Comparison of ENCODE assay signal across 18 mouse cellular contexts in the genomic region with DNA sequence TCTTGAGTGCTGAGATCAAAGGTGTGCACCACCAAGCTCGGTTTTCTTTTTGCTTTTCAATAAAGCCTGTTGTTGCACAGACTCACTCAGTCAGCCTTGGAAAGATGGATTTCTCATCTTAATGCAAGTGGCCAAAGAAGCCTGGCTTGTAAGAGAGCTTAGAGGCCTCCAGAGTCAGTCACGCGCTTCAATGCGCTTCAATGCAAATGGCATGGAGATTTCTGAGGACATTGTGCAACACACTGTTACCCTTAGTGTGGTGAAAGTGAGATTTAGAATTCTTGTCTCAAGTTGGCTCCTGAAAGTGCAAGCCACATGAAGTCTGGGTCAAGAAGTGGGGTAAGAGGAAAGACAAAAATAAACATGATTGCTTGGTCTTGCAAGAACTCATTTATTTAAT.
"Had no signal": no experiment of that assay in that cellular context is flagged by ENCODE, and none has a peak within 500 bp of the region (broad histone marks: within the 10 kb centered on the region; RNA-seq: fewer than 3 reads in every experiment).

No protein-coding gene starts in this region.

- H3K4me2 ChIP-seq: liver, embryonic 13.5 days; lung, embryonic 14.5 days; midbrain, embryonic 12.5 days; midbrain, embryonic 15.5 days; neural tube, embryonic 13.5 days had no signal

- ATAC-seq: intestine, embryonic 16.5 days; midbrain, embryonic 15.5 days had no signal

- H3K4me3 ChIP-seq: layer of hippocampus, adult 2 months; left cerebral cortex, adult 2 months; liver, embryonic 13.5 days; midbrain, embryonic 12.5 days; midbrain, embryonic 15.5 days; myocyte; neural tube, embryonic 13.5 days had no signal

- H3K9ac ChIP-seq: liver, embryonic 13.5 days; lung, embryonic 14.5 days; midbrain, embryonic 12.5 days; midbrain, embryonic 15.5 days; neural tube, embryonic 13.5 days had no signal

- H3K36me3 ChIP-seq: liver, embryonic 13.5 days; midbrain, embryonic 12.5 days; midbrain, embryonic 15.5 days; neural tube, embryonic 13.5 days had no signal

- DNase-seq: kidney, adult 18-20 months; kidney, postnatal 25 days; layer of hippocampus, adult 9-11 months; layer of hippocampus, postnatal 36 days; liver, embryonic 13.5 days; lung, embryonic 14.5 days; lung, postnatal 10 days; right cerebral cortex, postnatal 25 days; thymus, adult 18-20 months; thymus, postnatal 36 days had no signal

- H3K27ac ChIP-seq: kidney, postnatal 0 days; layer of hippocampus, adult 2 months; left cerebral cortex, adult 2 months; liver, embryonic 13.5 days; midbrain, embryonic 12.5 days; midbrain, embryonic 15.5 days; neural tube, embryonic 13.5 days had no signal

- H3K9me3 ChIP-seq: liver, embryonic 13.5 days; midbrain, embryonic 12.5 days; midbrain, embryonic 15.5 days; neural tube, embryonic 13.5 days had no signal

- H3K4me1 ChIP-seq: liver, embryonic 13.5 days; neural tube, embryonic 13.5 days had no signal

- H3K27me3 ChIP-seq: liver, embryonic 13.5 days; midbrain, embryonic 12.5 days; midbrain, embryonic 15.5 days; neural tube, embryonic 13.5 days had no signal
